Comparison of ENCODE assay signal across 9 mouse cellular contexts in the genomic region with DNA sequence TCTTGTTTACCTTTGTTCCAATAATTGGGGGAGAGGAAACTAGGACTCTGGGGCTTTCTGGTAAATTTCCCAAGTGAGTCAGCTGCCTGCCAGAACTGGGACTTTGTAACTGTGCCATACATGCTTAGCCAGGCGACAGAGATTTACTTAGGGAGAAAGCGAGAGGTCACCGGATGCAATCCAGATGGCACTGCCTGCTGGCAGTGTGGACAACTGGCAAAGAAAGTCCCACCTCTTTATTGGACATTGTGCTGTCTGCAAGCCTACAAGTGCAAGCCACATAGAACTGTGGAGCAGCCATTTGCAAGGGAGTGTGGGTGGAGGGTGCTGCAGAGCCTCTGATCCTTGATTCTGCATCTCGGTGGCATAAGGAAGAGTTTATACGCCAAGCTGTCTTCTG.
A peak's percentile ranks its signal among the peaks of the same experiment; 100 is the strongest.
DNase-seq lines count a peak whose midpoint lies in the region; ATAC-seq and TF ChIP-seq lines count a peak whose summit lies in the region.
"Had no signal": no experiment of that assay in that cellular context is flagged by ENCODE, and none has a peak within 500 bp of the region (broad histone marks: within the 10 kb centered on the region; RNA-seq: fewer than 3 reads in every experiment).

No protein-coding gene starts in this region.

- no peaks in the 10 kb centered on the region; the same call in 1 of the 2 replicates for H3K27me3 ChIP-seq in hindbrain, embryonic 16.5 days (replicated peaks; ENCODE audit: control insufficient read depth, insufficient read depth, low read length)
- 0 out of 2 replicates have a peak, but pooled peaks cover 2% of the 10 kb centered on the region for H3K27me3 ChIP-seq in hindbrain, embryonic 13.5 days
- no peaks in the 10 kb centered on the region for H3K27me3 ChIP-seq in intestine, postnatal 0 days (replicated peaks; ENCODE audit: control insufficient read depth, insufficient read depth, low read length)
- H3K27me3 ChIP-seq: heart, embryonic 13.5 days had no signal

- no peak for TF ChIP-seq CTCF in intestine, postnatal 0 days (IDR thresholded peaks at IDR 0.05; ENCODE audit: low read depth)

- H3K36me3 ChIP-seq in hindbrain, embryonic 16.5 days (ENCODE audit: control insufficient read depth, insufficient read depth, low read length): no peaks in the 10 kb centered on the region
- no peaks in the 10 kb centered on the region for H3K36me3 ChIP-seq in hindbrain, embryonic 13.5 days
- H3K36me3 ChIP-seq in intestine, postnatal 0 days (ENCODE audit: control insufficient read depth, insufficient read depth): no peaks in the 10 kb centered on the region
- H3K36me3 ChIP-seq: heart, embryonic 13.5 days had no signal

- H3K27ac ChIP-seq in hindbrain, embryonic 16.5 days (ENCODE audit: low read depth, low read length): no peak overlapping the region
- no peak overlapping the region for H3K27ac ChIP-seq in hindbrain, embryonic 13.5 days
- H3K27ac ChIP-seq in intestine, postnatal 0 days (ENCODE audit: low read depth, low read length): no peak overlapping the region
- H3K27ac ChIP-seq: heart, embryonic 13.5 days had no signal

- no peak overlapping the region for H3K9ac ChIP-seq in hindbrain, embryonic 16.5 days (ENCODE audit: low read depth, low read length)
- no peak overlapping the region for H3K9ac ChIP-seq in hindbrain, embryonic 13.5 days
- no peak overlapping the region for H3K9ac ChIP-seq in intestine, postnatal 0 days (ENCODE audit: low read depth, low read length)
- H3K9ac ChIP-seq: heart, embryonic 13.5 days had no signal

- no peak overlapping the region for H3K4me3 ChIP-seq in hindbrain, embryonic 16.5 days (ENCODE audit: low read length)
- no peak overlapping the region for H3K4me3 ChIP-seq in hindbrain, embryonic 13.5 days
- H3K4me3 ChIP-seq in intestine, postnatal 0 days (ENCODE audit: low read depth, low read length): no peak overlapping the region
- H3K4me3 ChIP-seq: heart, embryonic 13.5 days had no signal

- peak; percentile 77; the same call in 1 of the 2 replicates for ATAC-seq in hindbrain, embryonic 16.5 days
- ATAC-seq in hindbrain, embryonic 13.5 days (ENCODE audit: low FRiP score): no peak
- ATAC-seq in intestine, postnatal 0 days: peak; percentile 65
- ATAC-seq in granulocyte monocyte progenitor cell, adult 5-6 weeks (replicated peaks; ENCODE audit: poor library complexity, severe bottlenecking): no peak

- 0 out of 2 replicates have a peak, but pooled peaks cover 4% of the 10 kb centered on the region for H3K4me1 ChIP-seq in hindbrain, embryonic 16.5 days (ENCODE audit: control insufficient read depth, insufficient read depth, low read depth, low read length)
- H3K4me1 ChIP-seq in hindbrain, embryonic 13.5 days (replicated peaks): 0 out of 2 replicates have a peak, but pooled peaks cover 9% of the 10 kb centered on the region
- 0 out of 2 replicates have a peak, but pooled peaks cover 11% of the 10 kb centered on the region for H3K4me1 ChIP-seq in intestine, postnatal 0 days (replicated peaks; ENCODE audit: control insufficient read depth, insufficient read depth, low read length)

- H3K4me2 ChIP-seq in hindbrain, embryonic 16.5 days (ENCODE audit: low read length): no peak overlapping the region
- H3K4me2 ChIP-seq in hindbrain, embryonic 13.5 days: no peak overlapping the region
- H3K4me2 ChIP-seq in intestine, postnatal 0 days (replicated peaks; ENCODE audit: low read depth): no peak overlapping the region
- H3K4me2 ChIP-seq: heart, embryonic 13.5 days had no signal

- no peaks in the 10 kb centered on the region for H3K9me3 ChIP-seq in hindbrain, embryonic 16.5 days (ENCODE audit: control insufficient read depth, low read length)
- no peaks in the 10 kb centered on the region for H3K9me3 ChIP-seq in hindbrain, embryonic 13.5 days
- no peaks in the 10 kb centered on the region for H3K9me3 ChIP-seq in intestine, postnatal 0 days (ENCODE audit: control insufficient read depth)
- H3K9me3 ChIP-seq: heart, embryonic 13.5 days had no signal

- peak; percentile 14 for DNase-seq in cerebellum, adult 11-12 months
- DNase-seq in retina, postnatal 1 day: peak; percentile 83
- no peak for DNase-seq in spleen, adult 18-20 months
- no peak for DNase-seq in natural killer cell, adult 2 months (ENCODE audit: low spot score in 2 of 2)

- 65% methylated on average over 5 of the region's 5 CpGs for WGBS in hindbrain, embryonic 16.5 days
- 78% methylated on average over 5 of the region's 5 CpGs for WGBS in hindbrain, embryonic 13.5 days
- WGBS in intestine, postnatal 0 days: 39% methylated on average over 5 of the region's 5 CpGs

Comparison
In these comparisons a context has a peak if more than half of its experiments do, and no peak if none do; other contexts are left out.
1. ATAC-seq: peak in hindbrain, embryonic 16.5 days (single experiment) and intestine, postnatal 0 days (single experiment); none in hindbrain, embryonic 13.5 days (single experiment) and granulocyte monocyte progenitor cell, adult 5-6 weeks (single experiment).
2. DNase-seq: peak in cerebellum, adult 11-12 months (single experiment) and retina, postnatal 1 day (single experiment); none in spleen, adult 18-20 months (0 of 2) and natural killer cell, adult 2 months (0 of 2).